Mouse (Mus musculus) cerebellum, adult 18-20 months (tissue): Measurements from ENCODE around the gene Slc9a8.
"Not testable (repeated sequence)": the region's sequence is repeated elsewhere in the genome, so short reads cannot be mapped to it uniquely, and the experiment has no call there.

Experiments
- DNase-seq, 2 experiments: peaks; one replicate each; pipeline ENCODE4 v3.0.0; 2021

Gene Slc9a8

DNA sequence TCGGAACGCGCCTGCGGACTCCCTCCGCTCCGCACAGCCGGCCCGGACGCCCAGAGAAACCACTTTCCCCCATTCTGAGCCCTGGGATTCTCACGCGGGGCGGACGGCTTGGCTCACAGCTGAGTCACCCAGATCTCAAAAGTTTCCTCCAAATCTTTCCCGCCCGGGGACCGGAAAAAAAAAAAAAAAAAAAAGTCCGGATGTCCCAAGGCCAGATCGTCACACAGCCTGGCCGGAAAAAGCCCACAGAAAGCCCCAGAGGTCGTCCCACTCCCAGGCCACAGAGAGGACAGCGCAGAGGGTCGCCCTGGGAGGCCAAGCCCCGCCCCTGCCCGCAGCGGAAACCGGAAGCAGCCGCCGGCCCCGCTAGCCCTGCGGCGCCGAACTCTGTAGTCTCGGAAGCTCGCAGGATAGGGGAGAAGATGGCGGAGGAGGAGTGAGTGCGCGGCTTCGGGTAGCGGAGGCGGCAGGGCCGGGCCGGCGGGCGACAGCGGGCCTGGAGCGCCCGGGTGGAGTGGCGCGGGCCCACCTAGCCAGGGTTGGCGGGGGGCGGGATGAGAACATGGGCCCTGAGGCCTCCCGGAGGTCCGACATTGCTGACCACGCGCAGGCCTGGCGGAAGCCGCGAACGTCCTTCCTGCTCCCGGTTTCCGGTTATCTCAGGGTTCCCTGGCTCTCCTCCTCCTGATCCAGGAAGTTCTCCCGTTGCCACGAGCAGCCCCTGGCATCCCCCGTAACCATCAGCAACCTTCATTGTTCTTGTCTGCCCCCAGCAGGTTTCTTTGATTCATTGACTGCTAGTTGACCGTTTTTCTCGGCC, at the start of gene Slc9a8:
Gene Slc9a8, plus strand, starts transcription at position 383 of the 820 bp plus-strand sequence.
- peak; percentile 90 to 94 for DNase-seq

DNA sequence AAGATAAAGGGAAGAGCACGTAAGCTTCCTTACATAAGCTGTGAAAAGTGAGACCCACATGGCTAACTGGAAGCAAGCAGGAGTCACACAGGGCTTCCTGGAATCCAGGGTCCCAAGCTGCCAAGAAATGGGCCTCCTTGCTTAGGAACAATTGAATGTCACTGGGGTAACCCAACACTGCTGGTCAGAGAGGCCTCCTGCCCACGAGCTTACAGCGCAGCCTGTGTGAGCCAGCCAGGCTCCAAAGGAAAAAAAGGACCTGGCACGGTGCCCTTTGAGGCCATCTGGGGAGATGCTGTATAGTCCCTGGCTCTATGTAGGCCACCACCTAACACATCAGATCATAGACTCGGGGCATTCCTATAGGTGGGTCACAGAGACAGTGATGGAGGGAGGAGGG, 48.2 kb upstream of the Slc9a8 start:
- peak; percentile 93 to 94 for DNase-seq

DNA sequence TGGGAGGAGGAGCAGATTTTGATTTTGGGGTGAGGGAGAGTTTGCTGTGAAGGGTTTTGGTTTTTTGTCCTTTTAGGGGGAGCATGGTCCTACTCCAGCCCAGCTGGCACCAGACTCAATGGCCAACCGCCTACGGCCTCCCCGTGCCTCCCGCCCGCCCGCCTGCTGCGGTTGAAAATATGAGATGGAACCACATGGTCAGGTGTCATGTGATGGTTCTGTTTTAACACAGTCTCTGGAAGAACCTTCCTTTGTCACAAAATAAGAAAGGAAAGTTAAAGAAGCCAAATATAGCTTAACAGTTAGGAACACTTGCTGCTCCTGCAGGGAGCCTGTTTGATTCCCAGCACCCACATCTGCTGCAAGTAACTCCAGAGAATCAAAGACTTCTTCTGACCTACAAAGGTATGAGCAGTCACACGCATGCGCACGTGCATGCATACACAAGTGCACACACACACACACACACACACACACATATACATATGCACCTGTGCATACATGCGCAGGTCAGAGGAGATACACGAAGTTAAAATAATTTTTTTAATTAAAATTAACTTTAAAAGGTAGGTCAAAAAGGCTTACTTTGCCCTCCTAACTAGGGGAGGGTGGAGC, 47.2 kb upstream of the Slc9a8 start:
- DNase-seq = peak; percentile 24 to 27

DNA sequence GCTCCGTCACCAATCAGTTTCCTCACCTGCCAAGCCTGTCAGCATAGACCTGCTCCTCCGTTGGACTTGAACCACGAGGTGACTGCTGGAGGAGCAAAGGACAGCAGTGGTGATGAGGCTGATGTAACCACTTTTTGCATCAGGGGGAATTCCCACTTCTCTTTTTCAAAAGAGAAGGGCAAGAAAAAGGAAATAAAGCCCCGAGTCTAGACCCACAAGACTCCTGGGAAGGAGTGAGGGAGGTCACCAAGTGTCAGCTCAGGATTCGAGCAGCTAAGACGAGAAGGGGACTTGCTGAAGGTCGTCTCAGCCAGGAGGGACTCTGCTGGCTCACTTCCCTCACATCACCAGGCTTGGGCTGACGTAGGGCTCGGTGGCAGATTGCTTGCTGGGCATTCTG, 46.4 kb upstream of the Slc9a8 start:
- DNase-seq = no peak

DNA sequence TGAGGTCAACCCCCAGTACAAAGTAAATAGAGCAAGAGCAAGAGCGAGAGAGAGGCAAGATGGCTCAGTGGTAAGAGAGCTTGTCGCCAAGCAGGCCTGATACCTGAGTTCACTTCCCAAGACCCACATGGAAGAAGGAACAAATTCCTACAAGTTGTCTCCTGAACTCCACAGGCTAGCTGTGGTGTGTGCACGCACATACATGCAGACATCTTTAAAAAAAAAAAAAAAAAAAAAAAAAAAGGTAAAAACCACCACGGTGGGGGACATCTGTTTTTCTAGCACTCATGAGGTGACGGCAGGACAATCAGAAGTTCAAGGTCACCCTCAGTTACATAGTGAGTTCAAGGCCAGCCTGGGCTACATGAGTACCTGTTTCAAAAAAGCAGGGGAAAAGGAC, 45.8 kb upstream of the Slc9a8 start:
- no peak for DNase-seq

GRCm38 (mm10) chr2:167376160-167376564, 45.4 kb upstream of the Slc9a8 start:
- DNase-seq = no peak

- DNase-seq = no peak
Measured at GRCm38 (mm10) chr2:167377697-167378096, 43.8 kb upstream of the Slc9a8 start.

- DNase-seq = no peak
Measured at GRCm38 (mm10) chr2:167378972-167379371, 42.5 kb upstream of the Slc9a8 start.

- no peak for DNase-seq
Measured at GRCm38 (mm10) chr2:167380615-167381285, 40.8 kb upstream of the Slc9a8 start.

DNA sequence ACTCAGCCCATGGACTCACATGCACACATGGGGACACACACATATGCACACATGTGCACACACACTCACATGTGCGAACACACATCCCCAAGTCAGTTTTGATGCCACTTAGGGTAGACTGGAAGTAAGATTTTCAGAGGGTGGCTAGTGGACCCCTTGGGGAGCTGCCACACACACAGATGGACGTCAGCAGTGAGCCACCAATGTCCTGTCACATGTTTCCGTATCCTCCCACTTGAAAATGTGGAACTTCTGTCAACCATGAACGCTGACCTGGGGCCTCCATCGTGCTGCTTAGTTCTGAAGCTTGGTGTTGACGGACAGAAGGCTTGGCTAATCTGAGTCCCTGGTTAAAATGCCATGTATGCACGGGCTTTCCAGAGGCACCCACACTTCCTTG, 39.9 kb upstream of the Slc9a8 start:
- no peak for DNase-seq

- no peak for DNase-seq
Measured at GRCm38 (mm10) chr2:167382389-167382788, 39.1 kb upstream of the Slc9a8 start.

- DNase-seq = no peak
Measured at GRCm38 (mm10) chr2:167383666-167384083, 37.8 kb upstream of the Slc9a8 start.

- DNase-seq = no peak
Measured at GRCm38 (mm10) chr2:167386456-167386855, 35.1 kb upstream of the Slc9a8 start.

- DNase-seq = no peak
Measured at GRCm38 (mm10) chr2:167386998-167387397, 34.5 kb upstream of the Slc9a8 start.

GRCm38 (mm10) chr2:167394426-167394825, 27.1 kb upstream of the Slc9a8 start:
- DNase-seq = no peak

DNA sequence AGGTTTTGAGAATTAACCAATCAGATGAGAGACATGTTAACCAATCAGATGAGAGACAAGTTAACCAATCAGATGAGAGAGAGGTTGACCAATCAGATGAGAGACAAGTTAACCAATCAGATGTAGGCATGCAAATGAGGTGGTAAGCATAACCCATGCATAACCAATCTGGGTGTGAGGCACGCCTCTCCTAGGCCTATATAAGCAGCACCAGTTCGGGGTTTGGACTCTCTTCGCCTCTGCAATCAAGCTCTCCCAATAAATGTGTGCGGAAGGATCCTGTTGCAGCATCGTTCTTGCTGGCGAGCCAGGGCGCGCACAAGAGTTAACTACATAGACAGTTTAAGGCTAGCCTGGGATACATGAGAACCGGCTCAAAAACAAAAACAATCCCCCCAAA, 25.1 kb upstream of the Slc9a8 start:
- not testable (repeated sequence) for DNase-seq

DNA sequence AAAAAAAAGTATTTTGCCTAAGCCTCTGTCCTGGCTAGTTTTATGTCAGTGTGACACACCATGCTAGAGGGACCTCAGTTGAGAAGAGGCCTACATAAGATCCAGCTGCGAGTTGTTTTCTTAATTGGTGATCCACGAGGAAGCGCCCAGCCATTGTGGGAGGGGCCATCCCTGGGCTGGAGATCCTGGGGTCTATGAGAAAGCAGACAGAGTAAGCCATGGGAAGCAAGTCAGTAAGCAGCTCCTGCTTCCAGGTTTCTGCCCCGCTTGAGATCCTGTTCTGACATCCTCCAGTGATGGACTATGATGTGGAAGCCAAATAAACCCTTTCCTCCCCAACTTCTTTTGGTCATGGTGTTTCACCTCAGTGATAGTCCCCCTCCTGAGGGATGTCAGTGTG, 22.5 kb upstream of the Slc9a8 start:
- no peak for DNase-seq

DNA sequence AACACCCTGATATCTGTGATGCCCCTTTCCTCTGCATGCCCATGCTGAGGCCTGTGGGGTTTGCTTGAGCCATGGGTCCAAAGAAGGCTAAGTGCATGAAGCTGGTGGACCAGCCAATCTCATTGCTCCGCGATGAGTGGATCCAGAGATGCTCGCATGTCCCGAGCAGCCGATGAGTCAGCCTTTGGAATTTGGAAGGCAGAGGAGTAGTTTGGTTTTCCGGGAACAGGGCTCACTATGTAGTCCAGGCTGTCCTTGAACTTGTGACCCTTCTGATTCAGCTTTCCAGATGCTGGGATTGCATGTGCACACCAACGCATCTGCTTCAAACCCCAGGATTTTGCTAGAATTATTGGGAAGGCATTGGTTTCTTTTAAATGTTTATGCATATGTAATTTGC, 21.9 kb upstream of the Slc9a8 start:
- DNase-seq = no peak

DNA sequence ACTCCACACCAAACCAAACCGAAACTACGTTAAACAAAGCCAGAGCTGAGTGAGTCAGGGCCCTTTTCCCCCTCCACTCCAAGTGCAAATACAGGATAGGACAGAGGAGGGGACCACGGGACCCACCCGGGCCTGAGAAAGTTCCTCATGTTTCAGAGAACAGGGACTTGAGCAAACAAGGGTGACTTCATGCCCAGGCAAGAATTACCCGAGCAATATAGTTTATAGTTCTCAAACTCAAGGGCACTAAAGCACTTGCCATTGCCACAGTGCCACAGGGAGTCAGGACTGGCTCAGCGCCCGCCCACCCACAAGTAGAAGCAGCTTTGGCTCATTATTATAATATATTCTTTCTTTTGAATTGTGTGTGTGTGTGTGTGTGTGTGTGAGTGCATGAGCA, 18.4 kb upstream of the Slc9a8 start:
- no peak for DNase-seq

GRCm38 (mm10) chr2:167405101-167405880, 16.2 kb upstream of the Slc9a8 start:
- DNase-seq = no peak

GRCm38 (mm10) chr2:167407296-167407929, 14.1 kb upstream of the Slc9a8 start:
- DNase-seq = no peak

- no peak for DNase-seq
Measured at GRCm38 (mm10) chr2:167414461-167414860, 7.1 kb upstream of the Slc9a8 start.
